Mouse (Mus musculus) frontal cortex, adult 2 months (tissue): ENCODE measurements around the gene Gm17402. TPM values are rescaled to one million over a fixed set of nuclear protein-coding genes. Genes with fewer than 3 reads are reported as not detected.
A peak's percentile ranks its signal among the peaks of the same experiment; 100 is the strongest.

Experiments
- DNase-seq, 2 experiments: peaks; one replicate each; pipeline ENCODE4 v3.0.0; 2022; ENCODE audit warnings: low spot score in 1 of 2; ENCODE audit errors: extremely low spot score in 1 of 2
- polyA plus RNA-seq: library from polyadenylated mRNA; depleted of rRNA; stranded (reverse); fragments of >200 nt; gene quantifications from 2 replicates; pipeline ENCODE4 v1.2.3, GENCODE M21; 2012; rRNA removed

The Gm17402 gene
- not detected in 2 replicates for polyA plus RNA-seq

- no peak for DNase-seq
These were observed at the start of gene Gm17402 for GRCm38 (mm10) chr3:67375063-67375462. Gene Gm17402 (minus strand): TSS chr3:67375163.

GRCm38 (mm10) chr3:67378215-67378614, 3.3 kb upstream of the Gm17402 start:
- no peak for DNase-seq

- DNase-seq, result no peak
These were observed 594 bp downstream of the Gm17402 start for GRCm38 (mm10) chr3:67374360-67374778.

GRCm38 (mm10) chr3:67373872-67374271, 1.1 kb downstream of the Gm17402 start, which contains the start of gene Mlf1:
Gene Mlf1 (plus strand): TSS chr3:67374097.
- peak; percentile 83 to 95 for DNase-seq

DNA sequence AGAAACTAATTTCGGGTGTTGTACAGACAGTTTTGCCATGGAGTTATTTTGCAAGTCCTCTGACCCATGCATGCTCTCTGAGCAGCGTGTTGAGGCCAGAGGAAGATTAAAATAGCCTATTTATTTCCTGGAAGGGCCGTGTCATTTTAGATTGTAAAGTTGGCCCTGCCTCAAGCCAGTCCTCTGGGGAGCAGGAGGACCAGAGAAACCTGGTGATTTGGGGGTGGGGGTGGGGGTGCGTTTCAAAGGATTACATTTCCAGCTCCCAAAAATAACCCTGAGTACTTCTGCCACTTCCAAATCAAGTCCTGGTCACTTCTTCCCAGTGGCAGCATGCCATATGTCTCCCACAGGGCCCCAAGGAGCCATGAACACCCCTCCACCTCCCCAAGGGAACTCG, 2.2 kb downstream of the Gm17402 start:
- DNase-seq, result no peak

GRCm38 (mm10) chr3:67372194-67372593, 2.8 kb downstream of the Gm17402 start:
- DNase-seq, result no peak

DNA sequence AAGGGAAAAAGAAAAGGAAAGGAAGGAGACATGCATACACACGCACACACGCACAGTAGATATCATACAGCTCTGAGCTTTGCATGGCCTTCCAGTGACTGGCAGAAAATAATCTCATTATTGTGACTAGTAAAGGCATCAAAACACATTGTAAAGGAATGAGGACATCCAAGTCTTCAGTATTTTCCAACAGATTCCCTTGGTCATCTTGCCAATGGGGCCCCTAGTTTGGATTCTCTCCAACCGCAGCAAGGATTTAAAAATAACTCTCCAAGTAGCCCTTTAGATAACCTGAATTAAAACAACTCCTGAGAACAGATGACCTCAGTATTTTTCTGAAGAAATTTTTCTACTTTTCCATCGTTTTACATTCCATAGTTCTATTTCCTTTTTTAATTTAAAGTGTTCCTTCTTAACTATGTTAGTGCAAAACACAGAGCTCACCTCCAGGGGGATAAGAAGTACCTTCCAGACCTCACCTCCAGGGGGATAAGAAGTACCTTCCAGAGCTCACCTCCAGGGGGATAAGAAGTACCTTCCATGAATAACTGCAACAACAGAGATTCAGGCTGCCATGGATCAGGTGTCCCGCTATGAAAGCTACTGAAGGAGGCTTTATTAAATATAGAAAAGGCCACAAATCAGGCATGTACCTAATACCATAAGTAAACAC, 5.4 kb downstream of the Gm17402 start:
- no peak for DNase-seq

DNA sequence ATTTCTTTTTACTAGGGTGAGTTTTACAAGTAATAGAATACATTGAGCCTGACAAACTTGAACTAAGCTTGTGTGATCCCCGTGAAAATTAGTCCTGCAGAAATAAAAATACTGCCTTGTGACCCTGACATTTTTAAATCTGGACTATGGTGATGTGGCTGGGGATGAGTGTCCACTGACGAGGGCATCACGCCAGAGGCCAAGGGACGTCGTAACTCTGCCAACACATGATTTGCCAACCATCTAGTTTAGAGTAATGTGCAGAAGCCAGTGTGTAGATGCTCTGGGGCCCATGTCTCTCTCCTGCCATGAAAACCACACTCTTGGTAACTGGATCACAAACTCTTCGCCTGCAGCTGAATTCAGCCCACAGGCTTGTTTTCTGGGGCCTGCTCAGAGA, 7.5 kb downstream of the Gm17402 start:
- no peak for DNase-seq

- no peak for DNase-seq
These were observed 8.7 kb downstream of the Gm17402 start for GRCm38 (mm10) chr3:67366087-67366892.

- DNase-seq, result no peak
These were observed 16.6 kb downstream of the Gm17402 start for GRCm38 (mm10) chr3:67358376-67358775.

DNA sequence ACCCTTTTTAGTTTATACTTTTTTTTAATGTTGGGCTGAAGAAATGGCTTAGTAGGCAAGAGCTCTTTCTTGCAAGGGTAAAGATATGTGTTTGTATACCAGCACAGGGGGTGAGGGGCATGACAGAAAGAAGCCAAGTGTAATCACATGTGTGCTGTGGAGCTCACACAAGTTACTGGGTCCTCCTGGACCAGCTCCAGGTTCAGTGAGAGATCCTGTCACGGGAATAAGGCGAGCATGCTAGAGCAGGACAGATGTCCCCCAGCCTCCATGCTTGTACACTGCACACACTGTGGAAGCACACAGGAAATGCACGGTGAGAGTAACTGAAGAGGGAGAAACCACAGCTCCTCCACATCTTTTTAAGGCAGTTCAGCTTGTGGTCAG, 22.2 kb downstream of the Gm17402 start:
- DNase-seq, result no peak

GRCm38 (mm10) chr3:67352128-67352762, 22.7 kb downstream of the Gm17402 start:
- DNase-seq, result peak in 1 of 2 experiments; percentile 70

GRCm38 (mm10) chr3:67351406-67352127, 23.4 kb downstream of the Gm17402 start:
- DNase-seq, result no peak

GRCm38 (mm10) chr3:67346674-67347073, 28.3 kb downstream of the Gm17402 start:
- no peak for DNase-seq

- DNase-seq, result peak in 1 of 2 experiments; percentile 81
These were observed 30.4 kb downstream of the Gm17402 start for GRCm38 (mm10) chr3:67344599-67344998.

DNA sequence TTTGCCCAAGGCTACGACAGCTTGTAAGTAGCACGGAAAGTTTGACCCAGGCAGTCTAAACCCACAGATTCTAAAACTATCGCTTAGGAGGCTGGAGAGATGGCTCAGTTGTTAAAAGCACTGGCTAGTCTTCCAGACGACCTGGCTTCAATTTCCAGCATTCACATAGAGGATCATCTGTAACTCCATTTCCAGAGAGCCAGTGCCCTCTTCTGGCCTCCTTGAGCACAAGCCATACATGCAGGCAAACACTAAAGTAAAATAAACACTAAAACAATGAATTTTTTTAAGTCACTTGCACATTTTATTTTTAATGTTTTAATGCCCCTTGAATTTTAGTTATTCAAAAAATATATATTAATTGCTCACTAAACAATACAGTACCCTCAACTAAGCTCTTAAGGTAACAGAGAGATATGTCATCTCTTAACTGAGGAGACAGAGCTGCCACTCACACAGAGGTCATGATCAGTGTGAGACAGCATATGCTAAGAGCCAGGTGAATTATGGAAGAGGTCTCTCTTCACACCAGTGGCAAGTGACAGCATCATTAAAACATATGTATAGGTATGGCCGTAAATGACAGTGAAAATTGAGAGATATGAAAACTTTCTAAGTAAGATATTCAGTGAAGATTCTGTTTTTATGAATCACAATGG, 31.8 kb downstream of the Gm17402 start:
- no peak for DNase-seq

- DNase-seq, result no peak
These were observed 34.0 kb downstream of the Gm17402 start for GRCm38 (mm10) chr3:67340921-67341320.

DNA sequence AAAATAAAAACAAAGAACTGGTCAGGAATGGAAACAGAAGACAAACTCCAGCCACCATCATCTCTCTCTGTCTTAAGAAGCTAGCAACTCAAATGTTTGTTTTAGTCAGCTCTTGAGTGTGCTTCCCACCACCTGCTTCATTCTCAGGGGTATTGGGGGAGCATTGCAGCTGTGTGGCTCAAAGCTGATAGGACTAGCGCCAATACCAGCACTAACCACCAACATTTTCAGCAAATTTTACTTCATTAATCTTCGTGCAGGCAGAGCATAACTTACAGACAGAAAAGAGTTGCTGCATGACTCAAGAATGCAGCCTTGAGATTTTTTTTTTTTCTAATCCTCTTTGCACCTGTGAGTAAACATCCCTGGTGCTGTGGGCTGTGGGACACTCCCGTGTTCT, 35.4 kb downstream of the Gm17402 start:
- DNase-seq, result no peak

DNA sequence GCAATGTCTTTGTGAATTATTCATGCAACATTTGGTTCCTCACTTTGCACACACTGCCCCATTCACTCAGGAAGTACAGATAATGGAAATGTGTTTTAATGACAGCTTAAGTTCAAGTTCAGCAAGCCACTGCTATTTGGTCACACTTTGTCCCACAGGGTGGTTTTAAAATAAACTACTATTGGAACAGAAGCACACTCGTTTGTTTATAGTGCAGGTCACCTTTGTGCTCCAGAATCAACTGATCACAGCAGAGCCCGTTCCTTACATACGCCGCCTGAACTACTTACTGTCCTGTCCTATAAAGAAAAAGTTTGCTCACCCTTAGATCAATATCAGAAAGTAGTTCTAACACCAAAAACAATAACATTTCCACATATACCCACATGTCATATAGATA, 52.5 kb downstream of the Gm17402 start:
- DNase-seq, result no peak
